Mouse (Mus musculus): ENCODE data around the gene Rnf121. TPM values are rescaled to one million over a fixed set of nuclear protein-coding genes. Genes with fewer than 3 reads are reported as not detected.

Gene Rnf121
- polyA plus RNA-seq, 1 experiment from 2014 or later: 17.3 TPM

DNA sequence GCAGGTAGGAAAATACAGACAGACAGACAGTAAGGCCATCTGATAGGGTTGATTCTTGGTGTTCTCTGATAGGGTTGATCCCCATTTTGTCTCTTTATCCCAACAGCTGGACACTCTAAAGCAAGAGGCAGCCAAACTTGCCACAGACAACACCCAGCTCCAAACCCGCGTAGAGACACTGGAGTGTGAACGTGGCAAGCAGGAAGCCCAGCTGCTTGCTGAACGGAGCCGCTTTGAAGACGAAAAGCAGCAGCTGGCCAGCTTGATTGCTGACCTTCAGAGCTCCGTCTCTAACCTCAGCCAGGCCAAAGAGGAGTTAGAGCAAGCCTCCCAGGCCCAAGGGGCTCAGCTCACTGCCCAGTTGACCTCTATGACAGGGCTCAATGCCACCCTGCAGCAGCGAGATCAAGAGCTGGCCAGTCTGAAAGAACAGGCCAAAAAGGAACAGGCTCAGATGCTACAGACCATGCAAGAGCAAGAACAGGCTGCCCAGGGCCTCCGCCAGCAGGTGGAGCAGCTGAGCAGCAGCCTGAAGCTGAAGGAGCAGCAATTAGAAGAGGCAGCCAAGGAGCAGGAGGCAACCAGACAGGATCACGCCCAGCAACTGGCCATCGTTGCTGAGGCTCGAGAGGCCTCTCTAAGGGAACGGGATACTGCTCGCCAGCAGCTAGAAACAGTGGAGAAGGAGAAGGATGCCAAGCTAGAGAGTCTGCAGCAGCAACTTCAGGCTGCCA, 66.9 kb downstream of the Rnf121 start:
- 43% methylated on average over 14 of the region's 14 CpGs for WGBS
- H3K27ac ChIP-seq (ENCODE audit: low read length): no peak overlapping the region
- peak; percentile 65 for ATAC-seq (replicated peaks; ENCODE audit: extremely low read depth, insufficient read depth, low FRiP score)

DNA sequence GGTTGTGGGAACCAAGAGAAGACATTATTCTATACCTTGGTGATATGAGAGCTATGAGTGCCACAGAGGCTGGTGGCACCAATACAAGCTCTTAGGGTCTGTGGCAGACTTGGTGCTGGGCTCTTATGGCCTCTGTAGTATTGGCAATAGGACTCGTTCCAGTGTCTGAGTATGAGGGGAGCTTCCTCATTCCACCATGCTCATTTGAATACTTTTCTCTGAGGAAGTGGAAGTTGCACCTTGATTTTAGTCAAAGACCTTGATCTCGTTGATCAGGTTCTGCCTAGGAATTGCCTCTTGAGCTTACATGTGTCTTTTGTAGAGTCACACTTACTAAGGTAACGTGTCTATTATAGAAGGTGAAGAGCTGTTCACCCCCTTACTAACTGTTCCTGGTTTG, 71.0 kb downstream of the Rnf121 start:
- Histone ChIP-seq H3K27ac (ENCODE audit: low read length) (no peak overlapping the region), H3K36me3 (ENCODE audit: control insufficient read depth, insufficient read depth) (peaks cover 78% of the 10 kb centered on the region), H3K4me2 (ENCODE audit: low read depth, low read length) (no peak overlapping the region), H3K4me3 (ENCODE audit: low read length) (no peak overlapping the region), H3K9ac (ENCODE audit: low read length) (no peak overlapping the region), H3K4me1 (ENCODE audit: control insufficient read depth, insufficient read depth, low read length) (no peaks in the 10 kb centered on the region), H3K27me3 (ENCODE audit: control insufficient read depth, insufficient read depth, low read length) (no peaks in the 10 kb centered on the region), H3K9me3 (replicated peaks; ENCODE audit: control insufficient read depth, low read length) (no peaks in the 10 kb centered on the region)
- ATAC-seq (replicated peaks; ENCODE audit: extremely low read depth, insufficient read depth, low FRiP score): no peak
- 84% methylated on average over 3 of the region's 3 CpGs for WGBS

More for the DNA sequence above, 66.9 kb downstream of the Rnf121 start:
- Histone ChIP-seq H3K27me3 (ENCODE audit: control insufficient read depth, insufficient read depth, low read length) (no peaks in the 10 kb centered on the region), H3K4me3 (ENCODE audit: low read length) (no peak overlapping the region), H3K36me3 (ENCODE audit: control insufficient read depth, insufficient read depth) (peaks cover 85% of the 10 kb centered on the region), H3K9ac (ENCODE audit: low read length) (no peak overlapping the region), H3K4me1 (ENCODE audit: control insufficient read depth, insufficient read depth, low read length) (no peaks in the 10 kb centered on the region), H3K4me2 (ENCODE audit: low read depth, low read length) (no peak overlapping the region), H3K9me3 (replicated peaks; ENCODE audit: control insufficient read depth, low read length) (no peaks in the 10 kb centered on the region)

DNA sequence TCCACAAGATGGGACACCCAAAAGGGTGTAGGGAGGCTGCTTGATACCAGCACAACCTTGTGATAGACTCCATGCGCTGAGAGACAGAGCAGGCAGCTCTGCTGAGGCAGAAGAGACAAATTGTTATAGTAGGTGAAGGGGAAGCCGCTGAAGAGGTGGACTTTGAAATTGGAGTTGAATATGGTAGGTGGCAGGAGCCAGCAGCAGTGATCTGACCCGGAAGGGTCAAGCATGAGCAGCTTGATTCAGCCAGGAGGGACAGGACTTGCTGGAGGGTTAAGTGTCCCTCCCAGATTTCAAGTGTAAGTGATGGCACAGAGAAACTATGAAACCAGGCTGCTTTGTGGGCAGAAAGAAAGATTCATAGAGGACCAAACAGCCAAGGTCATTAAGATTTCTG, 80.2 kb downstream of the Rnf121 start:
- ATAC-seq (replicated peaks; ENCODE audit: extremely low read depth, insufficient read depth, low FRiP score): no peak
- Histone ChIP-seq H3K36me3 (ENCODE audit: control insufficient read depth, insufficient read depth) (peaks cover 29% of the 10 kb centered on the region), H3K27ac (ENCODE audit: low read length) (no peak overlapping the region), H3K4me2 (ENCODE audit: low read depth, low read length) (no peak overlapping the region), H3K4me3 (ENCODE audit: low read length) (no peak overlapping the region), H3K9me3 (replicated peaks; ENCODE audit: control insufficient read depth, low read length) (no peaks in the 10 kb centered on the region), H3K27me3 (ENCODE audit: control insufficient read depth, insufficient read depth, low read length) (no peaks in the 10 kb centered on the region), H3K9ac (ENCODE audit: low read length) (no peak overlapping the region), H3K4me1 (ENCODE audit: control insufficient read depth, insufficient read depth, low read length) (no peaks in the 10 kb centered on the region)
- WGBS: 83% methylated on average over 3 of the region's 3 CpGs

DNA sequence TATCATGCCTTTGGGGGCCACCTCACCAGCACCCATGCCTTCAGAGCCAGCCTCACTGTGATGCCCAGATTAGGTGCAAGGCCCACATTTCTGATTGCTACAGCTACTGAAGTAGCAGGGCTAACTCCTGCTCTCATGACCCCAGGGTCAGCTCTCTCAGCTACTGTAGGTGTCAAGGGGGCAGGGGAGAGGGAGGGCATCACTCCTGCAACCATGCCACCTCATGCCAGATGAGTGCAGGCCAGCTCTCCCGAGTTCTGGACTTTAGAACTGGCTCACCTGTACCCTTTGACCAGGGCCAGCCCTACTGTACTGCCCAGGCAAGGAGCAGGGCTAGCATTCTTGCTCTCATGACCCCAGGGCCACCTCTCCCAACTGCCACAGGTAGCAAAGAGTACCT, 82.5 kb downstream of the Rnf121 start:
- Histone ChIP-seq H3K4me2 (ENCODE audit: low read depth, low read length) (no peak overlapping the region), H3K27ac (ENCODE audit: low read length) (no peak overlapping the region), H3K4me1 (ENCODE audit: control insufficient read depth, insufficient read depth, low read length) (no peaks in the 10 kb centered on the region), H3K9ac (ENCODE audit: low read length) (no peak overlapping the region), H3K27me3 (ENCODE audit: control insufficient read depth, insufficient read depth, low read length) (no peaks in the 10 kb centered on the region), H3K36me3 (ENCODE audit: control insufficient read depth, insufficient read depth) (peaks cover 20% of the 10 kb centered on the region), H3K4me3 (ENCODE audit: low read length) (no peak overlapping the region), H3K9me3 (replicated peaks; ENCODE audit: control insufficient read depth, low read length) (no peaks in the 10 kb centered on the region)
- 87% methylated on average over 1 of the region's 1 CpGs for WGBS
- ATAC-seq (replicated peaks; ENCODE audit: extremely low read depth, insufficient read depth, low FRiP score): no peak

DNA sequence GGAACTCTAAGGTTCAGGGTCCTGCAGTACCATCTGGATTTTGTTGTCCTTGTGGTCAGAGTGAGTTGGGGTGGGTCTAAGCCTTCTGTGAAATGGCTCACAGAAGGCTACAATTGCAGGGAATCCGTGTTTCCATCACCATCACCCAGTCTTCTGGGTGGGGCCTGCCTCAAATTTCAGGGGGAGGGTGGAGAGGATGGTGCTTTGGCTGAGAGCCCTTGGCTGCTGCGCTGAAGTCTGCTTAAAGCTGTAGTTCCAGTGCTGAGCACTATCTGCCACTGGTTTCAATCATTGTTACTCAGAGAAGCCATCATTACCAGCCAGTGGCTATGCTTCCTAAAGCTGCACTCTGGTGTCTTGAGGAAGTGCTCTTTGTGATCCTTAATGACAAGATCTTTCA, 90.8 kb downstream of the Rnf121 start:
- Histone ChIP-seq H3K27ac (ENCODE audit: low read length) (peak overlapping the region; percentile 51), H3K4me2 (ENCODE audit: low read depth, low read length) (no peak overlapping the region), H3K27me3 (ENCODE audit: control insufficient read depth, insufficient read depth, low read length) (no peaks in the 10 kb centered on the region), H3K4me3 (ENCODE audit: low read length) (no peak overlapping the region), H3K36me3 (ENCODE audit: control insufficient read depth, insufficient read depth) (peaks cover 6% of the 10 kb centered on the region; the same call in 1 of the 2 replicates), H3K4me1 (ENCODE audit: control insufficient read depth, insufficient read depth, low read length) (peaks cover 38% of the 10 kb centered on the region), H3K9me3 (replicated peaks; ENCODE audit: control insufficient read depth, low read length) (no peaks in the 10 kb centered on the region), H3K9ac (ENCODE audit: low read length) (no peak overlapping the region)
- 23% methylated on average over 2 of the region's 2 CpGs for WGBS
- no peak for ATAC-seq (replicated peaks; ENCODE audit: extremely low read depth, insufficient read depth, low FRiP score)

DNA sequence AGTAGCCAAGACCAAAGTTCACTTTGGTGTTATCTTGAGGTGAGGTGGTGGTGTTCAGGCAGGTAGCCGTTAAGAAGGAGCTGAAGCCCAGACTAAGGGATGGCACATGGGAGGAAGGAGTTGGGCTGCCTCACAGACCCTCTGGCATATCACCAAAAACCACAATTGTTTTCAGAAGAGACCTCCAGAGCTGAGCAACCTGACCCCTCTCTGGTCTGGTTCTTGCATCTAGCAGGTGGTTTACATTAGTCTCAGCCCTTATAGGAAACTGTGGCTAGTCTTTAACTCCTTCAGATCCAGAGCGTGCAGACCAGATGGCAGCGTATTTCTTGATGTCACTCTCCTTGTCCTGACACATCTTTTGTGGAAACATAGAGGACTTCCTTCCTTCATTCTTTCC, 91.5 kb downstream of the Rnf121 start:
- Histone ChIP-seq H3K4me1 (ENCODE audit: control insufficient read depth, insufficient read depth, low read length) (peaks cover 43% of the 10 kb centered on the region), H3K27ac (ENCODE audit: low read length) (peak overlapping the region; percentile 51; the same call in 1 of the 2 replicates)

DNA sequence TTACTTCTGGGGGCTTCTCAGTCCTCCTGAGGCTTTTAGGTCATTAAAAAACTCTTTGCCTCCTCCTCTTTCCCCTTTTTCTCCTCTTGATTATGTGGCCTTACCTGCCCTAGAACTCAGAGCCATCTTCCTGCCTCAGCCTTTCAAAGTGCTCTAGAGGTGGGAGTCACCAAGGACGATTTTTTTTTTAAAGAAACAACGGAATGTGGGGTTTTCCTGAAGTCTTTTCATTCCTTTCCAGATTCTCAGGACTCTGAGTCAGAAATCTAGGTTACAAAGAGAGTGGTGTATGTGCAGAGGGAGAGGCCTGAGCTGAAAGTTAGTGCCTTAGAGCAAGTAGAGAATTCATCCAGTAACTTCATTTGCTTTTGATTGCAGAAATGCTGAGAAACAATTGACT, 93.5 kb downstream of the Rnf121 start:
- no peaks in the 10 kb centered on the region; the same call in 1 of the 2 replicates for H3K36me3 ChIP-seq (ENCODE audit: control insufficient read depth, insufficient read depth)
- no peak for ATAC-seq (replicated peaks; ENCODE audit: extremely low read depth, insufficient read depth, low FRiP score)
- WGBS: 32% methylated on average over 2 of the region's 2 CpGs
- peak overlapping the region; percentile 95 for H3K9ac ChIP-seq (ENCODE audit: low read length)
- H3K27ac ChIP-seq (ENCODE audit: low read length): peak overlapping the region; percentile 100
- H3K27me3 ChIP-seq (ENCODE audit: control insufficient read depth, insufficient read depth, low read length): no peaks in the 10 kb centered on the region
- peaks cover 54% of the 10 kb centered on the region for H3K4me1 ChIP-seq (ENCODE audit: control insufficient read depth, insufficient read depth, low read length)
- H3K4me2 ChIP-seq (ENCODE audit: low read depth, low read length): peak overlapping the region; percentile 92
- H3K9me3 ChIP-seq (replicated peaks; ENCODE audit: control insufficient read depth, low read length): no peaks in the 10 kb centered on the region
- peak overlapping the region; percentile 91 for H3K4me3 ChIP-seq (ENCODE audit: low read length)

More for the DNA sequence above, 91.5 kb downstream of the Rnf121 start:
- no peak overlapping the region for H3K4me2 ChIP-seq (ENCODE audit: low read depth, low read length)
- peaks cover 3% of the 10 kb centered on the region; the same call in 1 of the 2 replicates for H3K36me3 ChIP-seq (ENCODE audit: control insufficient read depth, insufficient read depth)
- no peak overlapping the region for H3K4me3 ChIP-seq (ENCODE audit: low read length)
- ATAC-seq (replicated peaks; ENCODE audit: extremely low read depth, insufficient read depth, low FRiP score): no peak
- H3K27me3 ChIP-seq (ENCODE audit: control insufficient read depth, insufficient read depth, low read length): no peaks in the 10 kb centered on the region
- no peaks in the 10 kb centered on the region for H3K9me3 ChIP-seq (replicated peaks; ENCODE audit: control insufficient read depth, low read length)
- 71% methylated on average over 3 of the region's 3 CpGs for WGBS
- H3K9ac ChIP-seq (ENCODE audit: low read length): 0 out of 2 replicates have a peak overlapping the region, but pooled peaks have one; percentile 20

DNA sequence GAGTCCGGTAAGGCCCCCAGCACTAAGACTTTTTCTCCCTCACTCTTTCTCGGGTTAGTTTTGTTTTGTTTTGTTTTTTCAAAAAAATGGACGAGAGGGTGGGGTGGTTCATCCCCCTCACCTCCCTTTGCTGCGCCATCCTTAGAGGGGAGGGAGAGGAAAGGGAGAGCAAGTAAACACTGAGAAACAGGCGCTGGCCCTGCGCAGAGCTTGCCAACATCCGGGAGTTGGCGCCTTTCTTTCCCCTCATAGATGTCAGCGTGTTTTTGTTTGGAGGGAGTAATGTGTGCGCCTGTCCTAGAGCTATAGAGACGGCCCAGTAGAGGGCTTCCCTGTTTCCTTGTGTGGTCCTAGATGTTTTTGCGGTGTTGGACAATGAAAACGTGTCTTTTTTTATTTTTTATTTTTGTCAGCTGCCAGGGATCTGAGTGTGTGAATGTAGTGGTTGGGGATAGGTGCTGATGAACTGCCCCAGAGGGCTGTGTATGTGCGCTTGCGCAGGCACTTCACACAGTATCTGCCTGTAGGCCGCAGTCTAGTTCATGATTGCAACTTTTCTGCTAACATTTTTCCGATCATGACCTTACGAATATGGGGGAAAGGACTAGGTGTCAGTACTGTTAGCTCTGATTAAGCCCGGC, 94.3 kb downstream of the Rnf121 start:
- ATAC-seq (replicated peaks; ENCODE audit: extremely low read depth, insufficient read depth, low FRiP score): peak; percentile 61
- Histone ChIP-seq H3K4me3 (ENCODE audit: low read length) (peak overlapping the region; percentile 91), H3K27ac (ENCODE audit: low read length) (peak overlapping the region; percentile 100), H3K36me3 (ENCODE audit: control insufficient read depth, insufficient read depth) (no peaks in the 10 kb centered on the region; the same call in 1 of the 2 replicates), H3K4me2 (ENCODE audit: low read depth, low read length) (peak overlapping the region; percentile 92), H3K9ac (ENCODE audit: low read length) (peak overlapping the region; percentile 95), H3K27me3 (ENCODE audit: control insufficient read depth, insufficient read depth, low read length) (no peaks in the 10 kb centered on the region), H3K4me1 (ENCODE audit: control insufficient read depth, insufficient read depth, low read length) (peaks cover 56% of the 10 kb centered on the region), H3K9me3 (replicated peaks; ENCODE audit: control insufficient read depth, low read length) (no peaks in the 10 kb centered on the region)
- 2% methylated on average over 19 of the region's 19 CpGs for WGBS

DNA sequence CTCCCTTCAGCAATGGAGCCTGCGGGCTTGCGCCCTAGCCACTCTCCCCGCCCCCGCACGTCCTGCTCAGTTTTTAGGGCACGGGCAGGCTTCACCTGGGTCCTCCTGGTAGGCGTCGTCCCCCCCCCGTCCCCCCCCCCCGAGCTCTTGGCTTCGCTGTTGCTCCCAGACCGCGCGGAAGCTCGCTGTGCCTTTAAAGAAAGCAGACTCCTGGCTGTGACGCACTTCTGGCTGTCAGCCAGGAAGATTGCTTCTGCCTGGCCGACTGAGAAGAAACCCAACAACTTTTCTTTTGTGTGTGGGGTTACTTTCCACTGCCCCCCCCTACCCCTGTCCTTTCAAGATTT, 94.9 kb downstream of the Rnf121 start:
- H3K27ac ChIP-seq (ENCODE audit: low read length): peak overlapping the region; percentile 100
- no peaks in the 10 kb centered on the region for H3K27me3 ChIP-seq (ENCODE audit: control insufficient read depth, insufficient read depth, low read length)
- no peaks in the 10 kb centered on the region for H3K9me3 ChIP-seq (replicated peaks; ENCODE audit: control insufficient read depth, low read length)
- ATAC-seq (replicated peaks; ENCODE audit: extremely low read depth, insufficient read depth, low FRiP score): peak; percentile 75
- peak overlapping the region; percentile 92 for H3K4me2 ChIP-seq (ENCODE audit: low read depth, low read length)
- WGBS: 0% methylated on average over 17 of the region's 17 CpGs
- H3K4me3 ChIP-seq (ENCODE audit: low read length): peak overlapping the region; percentile 91
- H3K9ac ChIP-seq (ENCODE audit: low read length): peak overlapping the region; percentile 95
- H3K36me3 ChIP-seq (ENCODE audit: control insufficient read depth, insufficient read depth): no peaks in the 10 kb centered on the region; the same call in 1 of the 2 replicates
- H3K4me1 ChIP-seq (ENCODE audit: control insufficient read depth, insufficient read depth, low read length): peaks cover 58% of the 10 kb centered on the region
